Mouse (Mus musculus) stomach, adult 2 months (tissue): ENCODE data around the gene Casp6. TPM values are rescaled to one million over a fixed set of nuclear protein-coding genes. Genes with fewer than 3 reads are reported as not detected.

ENCODE experiments used
- polyA plus RNA-seq: library from polyadenylated mRNA; depleted of rRNA; stranded (reverse); fragments of >200 nt; gene quantifications from 2 replicates; pipeline ENCODE4 v1.2.3, GENCODE M21; 2012; rRNA removed

The Casp6 gene
- polyA plus RNA-seq: 72.1 and 77.5 TPM in 2 replicates

DNA sequence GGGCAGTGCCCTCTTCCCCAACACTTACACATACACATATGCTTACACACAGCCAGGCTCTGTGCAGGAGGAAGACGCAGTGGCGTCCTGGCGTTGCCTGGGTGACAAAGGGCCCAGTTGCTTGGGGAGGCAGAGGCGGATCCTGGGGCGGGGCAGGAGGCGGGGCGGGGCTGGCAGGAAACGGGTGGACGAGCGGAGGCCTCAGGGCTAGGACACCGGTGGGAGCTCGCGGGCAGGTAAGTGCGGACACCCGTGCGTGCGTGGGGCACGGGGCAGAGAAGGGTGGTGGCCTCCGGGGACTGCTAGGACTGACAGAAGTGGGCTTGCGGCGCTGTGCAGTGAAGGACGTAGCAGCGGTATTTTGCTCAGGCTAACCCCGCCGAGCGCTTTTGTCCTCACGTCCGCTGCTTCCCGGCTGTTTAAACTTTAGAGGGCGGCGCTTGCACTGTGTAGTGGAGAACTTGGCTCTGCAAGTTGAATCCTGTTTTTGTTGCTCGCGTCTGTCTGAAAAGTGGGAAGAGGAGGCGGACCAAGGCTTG is at the start of gene Casp6:
Casp6 (plus strand) TSS at position 155 of the 539 bp plus-strand sequence.

DNA sequence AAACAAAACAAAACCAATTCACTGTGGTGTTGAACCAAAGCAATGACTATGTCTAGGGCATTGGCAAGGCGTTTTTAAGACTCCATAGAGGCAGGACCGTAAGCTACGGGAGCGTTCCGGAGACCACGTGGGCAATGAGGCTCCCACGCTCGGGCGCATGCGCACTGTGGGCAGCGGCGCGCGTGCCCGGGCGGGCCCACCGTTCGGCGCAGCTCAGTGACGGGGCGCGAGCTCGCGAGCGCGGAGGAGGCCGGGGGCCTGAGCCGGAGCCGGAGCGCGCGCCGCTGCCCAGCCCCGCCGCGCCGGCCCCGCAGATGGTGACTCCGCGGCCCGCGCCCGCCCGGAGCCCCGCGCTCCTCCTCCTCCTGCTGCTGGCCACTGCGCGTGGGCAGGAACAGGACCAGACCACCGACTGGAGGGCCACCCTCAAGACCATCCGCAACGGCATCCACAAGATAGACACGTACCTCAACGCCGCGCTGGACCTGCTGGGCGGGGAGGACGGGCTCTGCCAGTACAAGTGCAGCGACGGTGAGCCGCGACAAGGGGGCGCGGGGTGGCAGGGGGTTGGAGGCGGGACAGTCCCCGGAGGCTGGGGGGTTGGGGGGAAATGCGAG is 22.7 kb upstream of the Casp6 start, which contains the start of gene Pla2g12a:
Pla2g12a (plus strand) TSS at position 202 of the 617 bp plus-strand sequence.

Other genes with a start within 250 kb of the Casp6 start
- gene Egf, start 146.1 kb upstream of the Casp6 start, polyA plus RNA-seq: 1.2 and 2.3 TPM in 2 replicates
- 0.17 and 0.30 TPM in 2 replicates for gene Lrit3, start 97.4 kb upstream of the Casp6 start, polyA plus RNA-seq
- gene Rrh, start 78.8 kb upstream of the Casp6 start, polyA plus RNA-seq: not detected in 2 replicates
- 4.4 and 4.7 TPM in 2 replicates for gene Gar1, start 70.0 kb upstream of the Casp6 start, polyA plus RNA-seq
- 31.6 and 31.9 TPM in 2 replicates for gene Cfi, start 65.5 kb upstream of the Casp6 start, polyA plus RNA-seq
- gene Pla2g12a, start 22.8 kb upstream of the Casp6 start, polyA plus RNA-seq: 68.0 and 107 TPM in 2 replicates
- gene Mcub, start 68.8 kb downstream of the Casp6 start, polyA plus RNA-seq: 3.4 and 3.5 TPM in 2 replicates
- gene Sec24b, start 160.1 kb downstream of the Casp6 start, polyA plus RNA-seq: 18.9 and 27.3 TPM in 2 replicates
- gene Col25a1, start 230.1 kb downstream of the Casp6 start, polyA plus RNA-seq: 0.05 and 0.09 TPM in 2 replicates